Mouse (Mus musculus): ENCODE data around the gene Mllt6. TPM values are rescaled to one million over a fixed set of nuclear protein-coding genes. Genes with fewer than 3 reads are reported as not detected.
"Not testable (repeated sequence)": the region's sequence is repeated elsewhere in the genome, so short reads cannot be mapped to it uniquely, and the experiment has no call there.

Mllt6 gene
- polyA plus RNA-seq, 1 experiment, result 65.9 TPM

- 40% methylated on average over 4 of the region's 6 CpGs for WGBS
- Histone ChIP-seq H3K4me3 (replicated peaks; ENCODE audit: extremely low read depth, low read depth, low read length) (no peak overlapping the region), H3K4me1 (ENCODE audit: control insufficient read depth, insufficient read depth, low read length) (peaks cover 4% of the 10 kb centered on the region)
- no peak for DNase-seq
- TF ChIP-seq CTCF (IDR thresholded peaks at IDR 0.05; ENCODE audit: insufficient read depth, low read length), result no peak
- no peak for TF ChIP-seq POLR2A (IDR thresholded peaks at IDR 0.05; ENCODE audit: borderline replicate concordance, extremely low read depth, low read depth, low read length)
Measured at GRCm38 (mm10) chr11:97657184-97657945, 5.8 kb upstream of the Mllt6 start.

- not testable (repeated sequence) for H3K4me1 ChIP-seq (ENCODE audit: control insufficient read depth, insufficient read depth, low read length); H3K4me3 ChIP-seq (replicated peaks; ENCODE audit: extremely low read depth, low read depth, low read length); DNase-seq
- 92% methylated on average over 6 of the region's 6 CpGs for WGBS
Measured at GRCm38 (mm10) chr11:97657967-97658366, 5.2 kb upstream of the Mllt6 start.

GRCm38 (mm10) chr11:97658751-97659266, 4.4 kb upstream of the Mllt6 start:
- WGBS, result 56% methylated on average over 11 of the region's 11 CpGs
- no peak for DNase-seq
- Histone ChIP-seq H3K4me3 (replicated peaks; ENCODE audit: extremely low read depth, low read depth, low read length) (no peak overlapping the region), H3K4me1 (ENCODE audit: control insufficient read depth, insufficient read depth, low read length) (peaks cover 8% of the 10 kb centered on the region)
- TF ChIP-seq POLR2A (IDR thresholded peaks at IDR 0.05; ENCODE audit: borderline replicate concordance, extremely low read depth, low read depth, low read length) (no peak), CTCF (IDR thresholded peaks at IDR 0.05; ENCODE audit: insufficient read depth, low read length) (no peak)

GRCm38 (mm10) chr11:97659267-97659989, 3.8 kb upstream of the Mllt6 start:
- WGBS, result 4% methylated on average over 13 of the region's 13 CpGs
- TF ChIP-seq CTCF (IDR thresholded peaks at IDR 0.05; ENCODE audit: insufficient read depth, low read length), result no peak
- TF ChIP-seq POLR2A (IDR thresholded peaks at IDR 0.05; ENCODE audit: borderline replicate concordance, extremely low read depth, low read depth, low read length), result no peak
- peak overlapping the region; percentile 92 for H3K4me3 ChIP-seq (replicated peaks; ENCODE audit: extremely low read depth, low read depth, low read length)
- peaks cover 8% of the 10 kb centered on the region for H3K4me1 ChIP-seq (ENCODE audit: control insufficient read depth, insufficient read depth, low read length)
- no peak for DNase-seq

- H3K4me1 ChIP-seq (ENCODE audit: control insufficient read depth, insufficient read depth, low read length), result peaks cover 12% of the 10 kb centered on the region
- no peak for TF ChIP-seq CTCF (IDR thresholded peaks at IDR 0.05; ENCODE audit: insufficient read depth, low read length)
- TF ChIP-seq POLR2A (IDR thresholded peaks at IDR 0.05; ENCODE audit: borderline replicate concordance, extremely low read depth, low read depth, low read length), result peak; percentile 93; the same call in 1 of the 2 replicates
- H3K4me3 ChIP-seq (replicated peaks; ENCODE audit: extremely low read depth, low read depth, low read length), result peak overlapping the region; percentile 93
- DNase-seq, result peak; percentile 83
- WGBS, result under 1% methylated on average over 77 of the region's 78 CpGs
Measured at GRCm38 (mm10) chr11:97659990-97660714, 3.1 kb upstream of the Mllt6 start.

- no peak for TF ChIP-seq CTCF (IDR thresholded peaks at IDR 0.05; ENCODE audit: insufficient read depth, low read length)
- no peak for TF ChIP-seq POLR2A (IDR thresholded peaks at IDR 0.05; ENCODE audit: borderline replicate concordance, extremely low read depth, low read depth, low read length)
- no peak for DNase-seq
- Histone ChIP-seq H3K4me1 (ENCODE audit: control insufficient read depth, insufficient read depth, low read length) (peaks cover 12% of the 10 kb centered on the region), H3K4me3 (replicated peaks; ENCODE audit: extremely low read depth, low read depth, low read length) (peak overlapping the region; percentile 93)
- 7% methylated on average over 27 of the region's 27 CpGs for WGBS
Measured at GRCm38 (mm10) chr11:97660734-97661647, 2.2 kb upstream of the Mllt6 start.

GRCm38 (mm10) chr11:97661648-97662133, 1.5 kb upstream of the Mllt6 start:
- peaks cover 12% of the 10 kb centered on the region for H3K4me1 ChIP-seq (ENCODE audit: control insufficient read depth, insufficient read depth, low read length)
- DNase-seq, result peak; percentile 81
- under 1% methylated on average over 20 of the region's 20 CpGs for WGBS
- TF ChIP-seq CTCF (IDR thresholded peaks at IDR 0.05; ENCODE audit: insufficient read depth, low read length) (no peak), POLR2A (IDR thresholded peaks at IDR 0.05; ENCODE audit: borderline replicate concordance, extremely low read depth, low read depth, low read length) (peak; percentile 36; the same call in 1 of the 2 replicates)
- peak overlapping the region; percentile 47 for H3K4me3 ChIP-seq (replicated peaks; ENCODE audit: extremely low read depth, low read depth, low read length)

- WGBS, result 2% methylated on average over 21 of the region's 21 CpGs
- Histone ChIP-seq H3K4me1 (ENCODE audit: control insufficient read depth, insufficient read depth, low read length) (peaks cover 12% of the 10 kb centered on the region), H3K4me3 (replicated peaks; ENCODE audit: extremely low read depth, low read depth, low read length) (peak overlapping the region; percentile 74)
- no peak for TF ChIP-seq POLR2A (IDR thresholded peaks at IDR 0.05; ENCODE audit: borderline replicate concordance, extremely low read depth, low read depth, low read length)
- no peak for TF ChIP-seq CTCF (IDR thresholded peaks at IDR 0.05; ENCODE audit: insufficient read depth, low read length)
- DNase-seq, result peak; percentile 70
Measured at GRCm38 (mm10) chr11:97662207-97662892, 864 bp upstream of the Mllt6 start.
